Mouse (Mus musculus): ENCODE measurements around the gene Asap2. TPM values are rescaled to one million over a fixed set of nuclear protein-coding genes. Genes with fewer than 3 reads are reported as not detected.
"Not testable (repeated sequence)": the region's sequence is repeated elsewhere in the genome, so short reads cannot be mapped to it uniquely, and the experiment has no call there.

The Asap2 gene
- polyA plus RNA-seq, 1 experiment from 2014 or later, result 4.3 TPM

GRCm38 (mm10) chr12:21111116-21111475 lies 120.8 kb downstream of the Asap2 start:
- H3K9ac ChIP-seq (ENCODE audit: low read depth, low read length), result peak overlapping the region; percentile 79
- H3K36me3 ChIP-seq (ENCODE audit: control insufficient read depth, insufficient read depth, low read length); H3K27me3 ChIP-seq (replicated peaks; ENCODE audit: control insufficient read depth, insufficient read depth, low read length); H3K9me3 ChIP-seq (ENCODE audit: control insufficient read depth, low read length); H3K4me1 ChIP-seq (ENCODE audit: control insufficient read depth, insufficient read depth, low read length): not testable (repeated sequence)
- H3K4me2 ChIP-seq (ENCODE audit: low read depth, low read length), result peak overlapping the region; percentile 80
- peak overlapping the region; percentile 75 for H3K4me3 ChIP-seq (ENCODE audit: low read length)
- H3K27ac ChIP-seq (ENCODE audit: low read length), result peak overlapping the region; percentile 48; the same call in 1 of the 2 replicates
- peak; percentile 85 for ATAC-seq
- WGBS, result 3% methylated on average over 8 of the region's 8 CpGs

GRCm38 (mm10) chr12:21111476-21112452 lies 121.5 kb downstream of the Asap2 start:
- ATAC-seq, result peak; percentile 100
- Histone ChIP-seq H3K36me3 (ENCODE audit: control insufficient read depth, insufficient read depth, low read length) (no peaks in the 10 kb centered on the region), H3K9ac (ENCODE audit: low read depth, low read length) (peak overlapping the region; percentile 79), H3K27ac (ENCODE audit: low read length) (peak overlapping the region; percentile 51; the same call in 1 of the 2 replicates), H3K27me3 (replicated peaks; ENCODE audit: control insufficient read depth, insufficient read depth, low read length) (no peaks in the 10 kb centered on the region), H3K9me3 (ENCODE audit: control insufficient read depth, low read length) (no peaks in the 10 kb centered on the region), H3K4me3 (ENCODE audit: low read length) (peak overlapping the region; percentile 75), H3K4me1 (ENCODE audit: control insufficient read depth, insufficient read depth, low read length) (no peaks in the 10 kb centered on the region), H3K4me2 (ENCODE audit: low read depth, low read length) (peak overlapping the region; percentile 80)
- WGBS, result under 1% methylated on average over 96 of the region's 118 CpGs

GRCm38 (mm10) chr12:21112453-21112857 lies 122.2 kb downstream of the Asap2 start:
- Histone ChIP-seq H3K9me3 (ENCODE audit: control insufficient read depth, low read length) (no peaks in the 10 kb centered on the region), H3K4me3 (ENCODE audit: low read length) (peak overlapping the region; percentile 75), H3K4me1 (ENCODE audit: control insufficient read depth, insufficient read depth, low read length) (no peaks in the 10 kb centered on the region), H3K27me3 (replicated peaks; ENCODE audit: control insufficient read depth, insufficient read depth, low read length) (no peaks in the 10 kb centered on the region), H3K36me3 (ENCODE audit: control insufficient read depth, insufficient read depth, low read length) (no peaks in the 10 kb centered on the region), H3K27ac (ENCODE audit: low read length) (peak overlapping the region; percentile 14; the same call in 1 of the 2 replicates), H3K4me2 (ENCODE audit: low read depth, low read length) (peak overlapping the region; percentile 80), H3K9ac (ENCODE audit: low read depth, low read length) (peak overlapping the region; percentile 79)
- ATAC-seq, result 0 out of 2 replicates have a peak, but pooled peaks have one; percentile 22
- WGBS, result under 1% methylated on average over 17 of the region's 17 CpGs

- Histone ChIP-seq H3K4me2 (ENCODE audit: low read depth, low read length) (no peak overlapping the region), H3K4me3 (ENCODE audit: low read length) (no peak overlapping the region), H3K4me1 (ENCODE audit: control insufficient read depth, insufficient read depth, low read length) (peaks cover 10% of the 10 kb centered on the region), H3K36me3 (ENCODE audit: control insufficient read depth, insufficient read depth, low read length) (no peaks in the 10 kb centered on the region), H3K27me3 (replicated peaks; ENCODE audit: control insufficient read depth, insufficient read depth, low read length) (no peaks in the 10 kb centered on the region), H3K27ac (ENCODE audit: low read length) (no peak overlapping the region), H3K9ac (ENCODE audit: low read depth, low read length) (no peak overlapping the region), H3K9me3 (ENCODE audit: control insufficient read depth, low read length) (no peaks in the 10 kb centered on the region)
- peak; percentile 58; the same call in 1 of the 2 replicates for ATAC-seq
- WGBS, result 53% methylated on average over 3 of the region's 3 CpGs
These were observed 129.2 kb downstream of the Asap2 start for GRCm38 (mm10) chr12:21119446-21119845.

GRCm38 (mm10) chr12:21122818-21123217 lies 132.6 kb downstream of the Asap2 start:
- no peak for ATAC-seq

GRCm38 (mm10) chr12:21123647-21124046 lies 133.4 kb downstream of the Asap2 start:
- ATAC-seq, result no peak
- Histone ChIP-seq H3K4me1 (ENCODE audit: control insufficient read depth, insufficient read depth, low read length) (peaks cover 16% of the 10 kb centered on the region), H3K27me3 (replicated peaks; ENCODE audit: control insufficient read depth, insufficient read depth, low read length) (no peaks in the 10 kb centered on the region), H3K27ac (ENCODE audit: low read length) (no peak overlapping the region), H3K4me2 (ENCODE audit: low read depth, low read length) (no peak overlapping the region), H3K9me3 (ENCODE audit: control insufficient read depth, low read length) (no peaks in the 10 kb centered on the region), H3K36me3 (ENCODE audit: control insufficient read depth, insufficient read depth, low read length) (no peaks in the 10 kb centered on the region), H3K9ac (ENCODE audit: low read depth, low read length) (no peak overlapping the region), H3K4me3 (ENCODE audit: low read length) (no peak overlapping the region)
- WGBS, result 79% methylated on average over 5 of the region's 5 CpGs

More at GRCm38 (mm10) chr12:21122818-21123217, 132.6 kb downstream of the Asap2 start:
- WGBS, result 88% methylated on average over 3 of the region's 3 CpGs
- H3K27me3 ChIP-seq (replicated peaks; ENCODE audit: control insufficient read depth, insufficient read depth, low read length), result no peaks in the 10 kb centered on the region
- peaks cover 16% of the 10 kb centered on the region for H3K4me1 ChIP-seq (ENCODE audit: control insufficient read depth, insufficient read depth, low read length)
- no peak overlapping the region for H3K4me2 ChIP-seq (ENCODE audit: low read depth, low read length)
- H3K9ac ChIP-seq (ENCODE audit: low read depth, low read length), result no peak overlapping the region
- no peaks in the 10 kb centered on the region for H3K36me3 ChIP-seq (ENCODE audit: control insufficient read depth, insufficient read depth, low read length)
- H3K27ac ChIP-seq (ENCODE audit: low read length), result no peak overlapping the region
- H3K9me3 ChIP-seq (ENCODE audit: control insufficient read depth, low read length), result no peaks in the 10 kb centered on the region
- H3K4me3 ChIP-seq (ENCODE audit: low read length), result no peak overlapping the region

- Histone ChIP-seq H3K27ac (ENCODE audit: low read length) (no peak overlapping the region), H3K4me1 (ENCODE audit: control insufficient read depth, insufficient read depth, low read length) (peaks cover 18% of the 10 kb centered on the region), H3K4me2 (ENCODE audit: low read depth, low read length) (no peak overlapping the region), H3K9me3 (ENCODE audit: control insufficient read depth, low read length) (no peaks in the 10 kb centered on the region), H3K27me3 (replicated peaks; ENCODE audit: control insufficient read depth, insufficient read depth, low read length) (no peaks in the 10 kb centered on the region), H3K4me3 (ENCODE audit: low read length) (no peak overlapping the region), H3K9ac (ENCODE audit: low read depth, low read length) (no peak overlapping the region), H3K36me3 (ENCODE audit: control insufficient read depth, insufficient read depth, low read length) (no peaks in the 10 kb centered on the region)
- ATAC-seq, result no peak
- 49% methylated on average over 10 of the region's 10 CpGs for WGBS
These were observed 135.6 kb downstream of the Asap2 start for GRCm38 (mm10) chr12:21125675-21126470.

DNA sequence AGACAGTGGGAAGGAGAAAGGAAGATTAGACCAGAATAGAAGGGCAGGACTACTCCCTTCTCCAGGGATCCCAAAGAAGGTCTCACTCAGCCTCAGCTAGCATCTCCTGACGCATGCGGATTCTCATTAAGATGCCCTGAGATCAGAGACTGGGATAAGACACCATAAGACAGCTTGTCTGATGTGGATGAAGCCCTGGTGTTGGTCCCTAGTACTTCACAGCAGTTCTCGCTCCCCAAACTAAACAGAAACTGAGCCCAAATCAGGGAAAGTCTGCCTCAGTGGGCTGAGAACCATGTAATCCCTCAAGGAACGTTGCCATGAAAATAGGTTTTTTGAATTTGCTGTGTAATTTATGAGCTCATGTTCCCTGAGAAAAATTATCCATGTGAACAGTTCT lies 136.3 kb downstream of the Asap2 start:
- H3K9me3 ChIP-seq (ENCODE audit: control insufficient read depth, low read length), result no peaks in the 10 kb centered on the region
- H3K4me1 ChIP-seq (ENCODE audit: control insufficient read depth, insufficient read depth, low read length), result peaks cover 25% of the 10 kb centered on the region
- ATAC-seq, result no peak
- no peak overlapping the region for H3K4me3 ChIP-seq (ENCODE audit: low read length)
- no peak overlapping the region for H3K9ac ChIP-seq (ENCODE audit: low read depth, low read length)
- 83% methylated on average over 4 of the region's 4 CpGs for WGBS
- H3K27me3 ChIP-seq (replicated peaks; ENCODE audit: control insufficient read depth, insufficient read depth, low read length), result no peaks in the 10 kb centered on the region
- H3K4me2 ChIP-seq (ENCODE audit: low read depth, low read length), result no peak overlapping the region
- H3K36me3 ChIP-seq (ENCODE audit: control insufficient read depth, insufficient read depth, low read length), result no peaks in the 10 kb centered on the region
- no peak overlapping the region for H3K27ac ChIP-seq (ENCODE audit: low read length)
